Mouse (Mus musculus): ENCODE data around the gene Hmga1b. TPM values are rescaled to one million over a fixed set of nuclear protein-coding genes. Genes with fewer than 3 reads are reported as not detected.
"Not testable (repeated sequence)": the region's sequence is repeated elsewhere in the genome, so short reads cannot be mapped to it uniquely, and the experiment has no call there.

Gene Hmga1b
- polyA plus RNA-seq (2012): 20.5 and 21.4 TPM in 2 replicates

- not testable (repeated sequence) for H3K4me3 ChIP-seq (replicated peaks); H3K4me1 ChIP-seq (ENCODE audit: control insufficient read depth)
- peaks cover 25% of the 10 kb centered on the region for H3K27me3 ChIP-seq (ENCODE audit: control insufficient read depth)
Measured at GRCm38 (mm10) chr11:120762672-120763041, at the start of gene Hmga1b. Hmga1b (plus strand) TSS chr11:120762794.

GRCm38 (mm10) chr11:120713580-120714518 lies 48.7 kb upstream of the Hmga1b start, which contains the start of the genes Cenpx and Lrrc45:
Cenpx (minus strand) TSS chr11:120713738.
Lrrc45 (plus strand) TSS chr11:120713925.
- H3K4me1 ChIP-seq (ENCODE audit: control insufficient read depth): peaks cover 35% of the 10 kb centered on the region
- peaks cover 64% of the 10 kb centered on the region for H3K36me3 ChIP-seq (ENCODE audit: control insufficient read depth)
- H3K27me3 ChIP-seq (ENCODE audit: control insufficient read depth): no peaks in the 10 kb centered on the region
- peak within 1 kb of the TSS; percentile 81 for H3K4me3 ChIP-seq (replicated peaks)
- TF ChIP-seq GATA1 (IDR thresholded peaks at IDR 0.05; ENCODE audit: low read length): no peak
- TF ChIP-seq TAL1 (IDR thresholded peaks at IDR 0.05; ENCODE audit: low read length): no peak
- no peaks in the 10 kb centered on the region for H3K9me3 ChIP-seq (ENCODE audit: control insufficient read depth, low read length)

More at GRCm38 (mm10) chr11:120762672-120763041, at the start of gene Hmga1b:
- not testable (repeated sequence) for H3K36me3 ChIP-seq (ENCODE audit: control insufficient read depth)
- peaks cover 39% of the 10 kb centered on the region for H3K9me3 ChIP-seq (ENCODE audit: control insufficient read depth, low read length)

- TF ChIP-seq TAL1 (IDR thresholded peaks at IDR 0.05; ENCODE audit: low read length) (no peak), GATA1 (IDR thresholded peaks at IDR 0.05; ENCODE audit: low read length) (no peak)
- Histone ChIP-seq H3K4me1 (ENCODE audit: control insufficient read depth) (peaks cover 35% of the 10 kb centered on the region), H3K4me3 (replicated peaks) (peak overlapping the region; percentile 81), H3K27me3 (ENCODE audit: control insufficient read depth) (no peaks in the 10 kb centered on the region), H3K9me3 (ENCODE audit: control insufficient read depth, low read length) (no peaks in the 10 kb centered on the region), H3K36me3 (ENCODE audit: control insufficient read depth) (peaks cover 67% of the 10 kb centered on the region)
Measured at GRCm38 (mm10) chr11:120714546-120714945, 48.0 kb upstream of the Hmga1b start.

DNA sequence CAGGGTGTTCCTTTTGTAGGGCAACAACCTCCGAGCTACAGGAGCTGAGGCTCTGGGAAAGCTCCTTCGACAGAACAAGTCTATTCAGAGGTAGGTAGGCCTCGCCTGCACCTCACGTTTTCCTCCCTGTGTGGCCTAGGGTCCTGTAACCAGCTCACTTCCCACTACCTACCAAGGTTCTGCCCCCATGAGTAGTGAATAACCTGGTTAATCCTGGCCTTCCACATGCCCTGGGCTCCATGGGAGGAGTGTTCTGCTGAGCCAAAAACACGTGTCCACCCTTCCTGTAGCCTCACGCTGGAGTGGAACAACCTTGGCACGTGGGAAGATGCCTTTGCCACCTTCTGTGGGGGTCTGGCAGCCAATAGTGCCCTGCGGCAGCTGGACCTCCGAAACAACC lies 47.5 kb upstream of the Hmga1b start:
- Histone ChIP-seq H3K36me3 (ENCODE audit: control insufficient read depth) (peaks cover 66% of the 10 kb centered on the region), H3K4me1 (ENCODE audit: control insufficient read depth) (peaks cover 35% of the 10 kb centered on the region), H3K9me3 (ENCODE audit: control insufficient read depth, low read length) (no peaks in the 10 kb centered on the region), H3K27me3 (ENCODE audit: control insufficient read depth) (peaks cover 3% of the 10 kb centered on the region), H3K4me3 (replicated peaks) (no peak overlapping the region)
- TF ChIP-seq TAL1 (IDR thresholded peaks at IDR 0.05; ENCODE audit: low read length): no peak

DNA sequence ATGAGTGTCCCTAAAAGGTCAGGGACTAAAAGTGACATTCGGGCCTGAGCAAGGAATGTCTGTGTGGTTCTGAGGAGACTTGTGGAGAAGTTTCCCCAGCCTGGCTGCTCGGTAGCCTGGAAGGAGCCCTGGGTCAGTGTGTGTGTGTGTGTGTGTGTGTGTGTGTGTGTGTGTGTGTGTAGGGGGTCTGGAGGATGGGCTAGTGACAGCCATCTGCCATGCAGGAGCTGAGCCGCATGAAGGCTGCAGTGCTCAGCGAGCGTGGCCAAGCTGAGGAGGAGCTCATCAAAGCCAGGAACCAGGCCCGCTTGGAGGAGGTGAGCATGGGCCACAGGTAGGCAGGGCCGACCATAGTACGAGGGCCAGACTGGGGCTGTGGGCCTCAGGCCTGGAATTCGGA lies 43.4 kb upstream of the Hmga1b start:
- Histone ChIP-seq H3K36me3 (ENCODE audit: control insufficient read depth) (peaks cover 47% of the 10 kb centered on the region), H3K4me1 (ENCODE audit: control insufficient read depth) (peaks cover 31% of the 10 kb centered on the region), H3K4me3 (replicated peaks) (no peak overlapping the region), H3K27me3 (ENCODE audit: control insufficient read depth) (peaks cover 31% of the 10 kb centered on the region), H3K9me3 (ENCODE audit: control insufficient read depth, low read length) (no peaks in the 10 kb centered on the region; the same call in 1 of the 2 replicates)
- TF ChIP-seq GATA1 (IDR thresholded peaks at IDR 0.05; ENCODE audit: low read length): no peak
- no peak for TF ChIP-seq TAL1 (IDR thresholded peaks at IDR 0.05; ENCODE audit: low read length)

- no peak overlapping the region for H3K4me3 ChIP-seq (replicated peaks)
- H3K36me3 ChIP-seq (ENCODE audit: control insufficient read depth): peaks cover 46% of the 10 kb centered on the region
- H3K9me3 ChIP-seq (ENCODE audit: control insufficient read depth, low read length): no peaks in the 10 kb centered on the region; the same call in 1 of the 2 replicates
- H3K4me1 ChIP-seq (ENCODE audit: control insufficient read depth): peaks cover 24% of the 10 kb centered on the region
- H3K27me3 ChIP-seq (ENCODE audit: control insufficient read depth): peaks cover 31% of the 10 kb centered on the region
- TF ChIP-seq TAL1 (IDR thresholded peaks at IDR 0.05; ENCODE audit: low read length) (no peak), GATA1 (IDR thresholded peaks at IDR 0.05; ENCODE audit: low read length) (no peak)
Measured at GRCm38 (mm10) chr11:120719841-120720376, 42.7 kb upstream of the Hmga1b start.

DNA sequence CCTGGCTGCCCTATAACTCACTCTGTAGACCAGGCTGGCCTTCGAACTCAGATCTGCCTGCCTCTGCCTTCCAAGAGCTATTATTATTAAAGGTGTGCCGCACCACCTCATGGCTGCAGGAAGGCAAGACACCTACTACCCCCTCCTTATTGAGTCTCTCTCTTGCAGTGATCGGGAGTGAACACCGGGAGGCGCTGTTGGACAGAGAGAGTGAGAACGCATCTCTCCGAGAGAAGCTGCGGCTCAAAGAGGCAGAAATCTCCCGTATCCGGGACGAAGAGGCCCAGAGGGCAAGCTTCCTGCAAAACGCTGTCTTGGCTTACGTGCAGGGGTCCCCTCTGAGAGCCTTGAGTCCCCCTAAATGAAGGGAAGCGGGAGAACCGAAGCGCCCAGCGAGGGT lies 42.1 kb upstream of the Hmga1b start:
- Histone ChIP-seq H3K4me1 (ENCODE audit: control insufficient read depth) (peaks cover 19% of the 10 kb centered on the region), H3K36me3 (ENCODE audit: control insufficient read depth) (peaks cover 41% of the 10 kb centered on the region), H3K4me3 (replicated peaks) (no peak overlapping the region), H3K9me3 (ENCODE audit: control insufficient read depth, low read length) (no peaks in the 10 kb centered on the region; the same call in 1 of the 2 replicates), H3K27me3 (ENCODE audit: control insufficient read depth) (peaks cover 31% of the 10 kb centered on the region)
- TF ChIP-seq GATA1 (IDR thresholded peaks at IDR 0.05; ENCODE audit: low read length): no peak
- TF ChIP-seq TAL1 (IDR thresholded peaks at IDR 0.05; ENCODE audit: low read length): no peak

GRCm38 (mm10) chr11:120721124-120722066 lies 41.2 kb upstream of the Hmga1b start, which contains the start of gene Rac3:
Rac3 (plus strand) TSS chr11:120721470.
- Histone ChIP-seq H3K27me3 (ENCODE audit: control insufficient read depth) (peaks cover 31% of the 10 kb centered on the region), H3K4me3 (replicated peaks) (peak within 1 kb of the TSS; percentile 40), H3K9me3 (ENCODE audit: control insufficient read depth, low read length) (no peaks in the 10 kb centered on the region; the same call in 1 of the 2 replicates), H3K36me3 (ENCODE audit: control insufficient read depth) (peaks cover 36% of the 10 kb centered on the region), H3K4me1 (ENCODE audit: control insufficient read depth) (peaks cover 22% of the 10 kb centered on the region)
- TF ChIP-seq TAL1 (IDR thresholded peaks at IDR 0.05; ENCODE audit: low read length) (no peak), GATA1 (IDR thresholded peaks at IDR 0.05; ENCODE audit: low read length) (no peak)
